Mouse (Mus musculus) left cerebral cortex, postnatal 4 days (tissue): ENCODE measurements around the gene Praf2. TPM values are rescaled to one million over a fixed set of nuclear protein-coding genes. Genes with fewer than 3 reads are reported as not detected.
A peak's percentile ranks its signal among the peaks of the same experiment; 100 is the strongest.

Experiments
- DNase-seq: peaks from one replicate; pipeline ENCODE4 v3.0.0-alpha.2; 2022
- intact Hi-C: fragments of 180-260 bp; cut with DNase I; formaldehyde crosslinking; loops from one replicate; pipeline ENCODE4 v1.15.1; 2025
- total RNA-seq, 2 experiments: library from RNA; stranded (reverse); gene quantifications; 2 replicates each; pipeline ENCODE4 v1.2.3; 2021

The Praf2 gene
- total RNA-seq, 2 experiments from 2014 or later: 70.0 to 84.0 TPM

- intact Hi-C loops: no loop called here
- peak; percentile 46 for DNase-seq
Measured at GRCm38 (mm10) chrX:7776329-7777082, 48.3 kb downstream of the Praf2 start.

GRCm38 (mm10) chrX:7778450-7779244 is 50.4 kb downstream of the Praf2 start:
- intact Hi-C loops: no loop called here
- no peak for DNase-seq

DNA sequence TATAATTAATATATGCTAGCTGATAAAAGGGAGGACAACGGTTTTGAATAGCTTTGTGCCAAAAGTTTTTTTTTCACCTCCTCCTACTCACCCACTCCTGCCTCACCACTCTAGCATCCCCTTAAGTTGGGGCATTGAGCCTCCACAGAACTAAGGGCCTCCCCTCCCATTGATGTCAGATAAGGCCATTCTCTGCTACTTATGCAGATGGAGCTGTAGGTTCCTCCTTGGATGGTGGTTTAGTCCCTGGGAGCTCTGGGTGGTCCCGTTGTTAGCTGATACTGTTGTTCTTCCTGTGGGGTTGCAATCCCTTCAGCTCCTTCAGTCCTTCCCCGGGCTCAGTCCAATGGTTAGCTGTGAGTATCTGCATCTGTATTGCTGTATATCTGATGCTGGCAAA is 51.1 kb downstream of the Praf2 start:
- intact Hi-C loops: no loop called here
- DNase-seq: no peak

Other genes starting within 250 kb of the Praf2 start
- under 1 TPM in 1 of 2 experiments, not detected in 1; 0.26 TPM for gene Foxp3, start 154.8 kb upstream of the Praf2 start, total RNA-seq
- 10 to 100 TPM in 1 of 2 experiments, 1 to 10 TPM in 1; 9.2 to 10.0 TPM for gene Ppp1r3f, start 154.2 kb upstream of the Praf2 start, total RNA-seq
- 10 to 100 TPM; 24.8 to 26.3 TPM for gene Ccdc22, start 122.9 kb upstream of the Praf2 start, total RNA-seq
- under 1 TPM in 1 of 2 experiments, not detected in 1; 0.22 TPM for gene Cacna1f, start 121.4 kb upstream of the Praf2 start, total RNA-seq
- gene Syp, start 90.0 kb upstream of the Praf2 start, total RNA-seq: 100 to 1,000 TPM; 573 to 717 TPM
- 1 to 10 TPM; 1.4 to 1.9 TPM for gene Prickle3, start 71.2 kb upstream of the Praf2 start, total RNA-seq
- gene Plp2, start 57.0 kb upstream of the Praf2 start, total RNA-seq: 10 to 100 TPM; 19.3 to 26.5 TPM
- gene Magix, start 47.2 kb upstream of the Praf2 start, total RNA-seq: under 1 TPM; 0.22 to 0.38 TPM
- 10 to 100 TPM; 39.0 to 42.0 TPM for gene Gpkow, start 31.3 kb upstream of the Praf2 start, total RNA-seq
- gene Wdr45, start 14.1 kb upstream of the Praf2 start, total RNA-seq: 10 to 100 TPM; 32.0 to 34.9 TPM
- under 1 TPM in 1 of 2 experiments, not detected in 1; 0.60 TPM for gene Gm45208, start 6.2 kb upstream of the Praf2 start, total RNA-seq
- 10 to 100 TPM; 56.2 to 65.4 TPM for gene Ccdc120, start 22.5 kb downstream of the Praf2 start, total RNA-seq
- gene Tfe3, start 34.1 kb downstream of the Praf2 start, total RNA-seq: 10 to 100 TPM; 24.0 to 29.0 TPM
- 10 to 100 TPM; 79.8 to 81.2 TPM for gene Gripap1, start 61.3 kb downstream of the Praf2 start, total RNA-seq
- gene Kcnd1, start 93.8 kb downstream of the Praf2 start, total RNA-seq: 10 to 100 TPM; 10.9 to 12.9 TPM
- 10 to 100 TPM; 63.8 to 69.8 TPM for gene Otud5, start 112.9 kb downstream of the Praf2 start, total RNA-seq
- gene Pim2, start 149.8 kb downstream of the Praf2 start, total RNA-seq: 10 to 100 TPM; 25.4 to 27.2 TPM
- gene Slc35a2, start 155.6 kb downstream of the Praf2 start, total RNA-seq: 10 to 100 TPM; 40.5 to 41.7 TPM
- 10 to 100 TPM; 92.7 to 98.2 TPM for gene Pqbp1, start 170.8 kb downstream of the Praf2 start, total RNA-seq
- gene Timm17b, start 170.9 kb downstream of the Praf2 start, total RNA-seq: 10 to 100 TPM; 46.6 to 54.4 TPM
- gene Gm10491, start 179.4 kb downstream of the Praf2 start, total RNA-seq: not detected
- gene Gm10490, start 181.1 kb downstream of the Praf2 start, total RNA-seq: not detected
- gene Pcsk1n, start 191.4 kb downstream of the Praf2 start, total RNA-seq: 100 to 1,000 TPM; 188 to 204 TPM
- not detected for gene Eras, start 200.2 kb downstream of the Praf2 start, total RNA-seq
- gene Hdac6, start 219.4 kb downstream of the Praf2 start, total RNA-seq: 10 to 100 TPM; 62.5 to 71.4 TPM
- not detected for gene Gata1, start 249.6 kb downstream of the Praf2 start, total RNA-seq